Mouse (Mus musculus): ENCODE measurements around the gene Atat1.

Gene Atat1

GRCm38 (mm10) chr17:35917143-35917462 is 7.2 kb upstream of the Atat1 start:
- peak in 1 of 2 experiments; percentile 31 for DNase-seq

DNA sequence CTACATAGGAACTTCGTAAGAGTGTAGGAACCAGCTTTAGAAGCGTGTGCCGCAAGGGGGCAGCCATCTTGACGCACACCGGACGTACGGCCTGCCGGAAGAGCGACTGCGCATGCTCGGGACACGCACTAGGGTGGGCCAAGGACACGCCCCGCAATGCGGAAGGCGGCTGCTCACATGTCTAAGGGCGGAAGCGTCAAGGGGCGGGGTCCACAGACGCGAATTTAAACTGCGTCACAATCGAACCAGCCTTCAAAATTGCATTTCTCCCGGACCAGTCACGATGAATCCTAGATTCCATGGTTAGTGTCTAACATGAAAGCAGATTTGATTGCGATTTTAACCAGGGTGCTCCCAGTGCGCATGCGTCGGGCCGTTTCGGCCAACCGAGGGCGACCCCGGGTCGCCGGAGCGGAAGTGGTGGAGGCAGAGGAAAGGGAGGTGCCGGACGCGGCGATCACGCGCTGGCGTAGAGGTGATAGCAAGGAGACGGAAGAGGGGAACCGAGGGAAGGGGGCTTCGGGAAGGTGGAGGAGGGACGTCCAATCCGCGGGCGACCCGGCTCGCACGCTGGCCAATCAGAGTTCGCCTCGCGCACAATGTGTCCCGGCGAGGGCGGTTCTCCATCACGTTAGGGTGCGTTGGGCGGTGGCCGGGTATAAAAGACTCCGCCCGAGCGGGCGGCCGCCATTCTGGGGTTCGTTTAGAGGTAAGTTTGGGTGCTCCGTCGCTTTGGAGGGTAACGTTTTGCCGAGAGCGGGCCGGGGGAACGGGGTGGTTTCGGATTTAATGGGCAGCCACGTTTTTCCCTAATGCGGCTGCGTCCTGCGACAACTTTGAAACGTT is 6.6 kb upstream of the Atat1 start, which contains the start of the genes Mrps18b and Ppp1r10:
Gene Mrps18b, minus strand, starts transcription at position 93 of the 846 bp plus-strand sequence.
Gene Ppp1r10, plus strand, starts transcription at position 138 of the 846 bp plus-strand sequence.
- DNase-seq: peak; percentile 98 to 99

DNA sequence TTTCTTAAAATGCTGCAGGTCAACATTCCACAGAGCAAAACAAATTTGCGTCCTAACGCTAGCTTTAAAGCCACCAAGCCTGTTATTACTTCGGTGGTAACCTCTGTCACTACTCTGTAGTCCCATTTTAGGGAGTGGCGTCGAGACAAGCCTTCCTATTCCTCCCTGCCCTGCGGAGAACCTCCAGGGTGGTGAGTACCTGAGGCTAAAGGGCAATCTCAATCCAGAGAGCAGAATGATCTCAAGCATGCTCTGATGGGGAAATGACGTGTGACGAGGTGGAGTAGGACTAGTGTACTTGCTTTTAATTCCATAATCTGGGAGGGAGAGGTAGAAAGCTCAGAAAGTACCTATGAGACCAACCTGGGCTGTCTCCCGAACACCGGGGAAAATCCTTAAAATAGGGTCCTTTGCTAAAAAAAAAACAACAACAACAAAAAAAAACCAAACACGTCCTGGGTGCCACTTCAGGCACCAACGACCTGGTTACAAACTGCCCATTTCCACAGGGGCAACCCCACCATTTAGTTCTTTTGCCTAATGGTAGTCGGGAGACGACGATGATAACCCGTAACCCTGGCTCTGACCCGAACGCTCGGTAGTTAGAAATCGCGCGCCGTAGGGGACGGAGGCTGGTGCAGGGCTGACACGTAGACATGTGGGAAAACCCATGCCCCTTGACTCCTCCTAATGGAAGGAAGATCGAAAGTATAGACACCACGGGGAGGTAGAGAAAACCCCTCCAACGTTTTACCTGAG is 5.8 kb upstream of the Atat1 start:
- DNase-seq: no peak

GRCm38 (mm10) chr17:35914975-35915374 is 5.1 kb upstream of the Atat1 start:
- no peak for DNase-seq

DNA sequence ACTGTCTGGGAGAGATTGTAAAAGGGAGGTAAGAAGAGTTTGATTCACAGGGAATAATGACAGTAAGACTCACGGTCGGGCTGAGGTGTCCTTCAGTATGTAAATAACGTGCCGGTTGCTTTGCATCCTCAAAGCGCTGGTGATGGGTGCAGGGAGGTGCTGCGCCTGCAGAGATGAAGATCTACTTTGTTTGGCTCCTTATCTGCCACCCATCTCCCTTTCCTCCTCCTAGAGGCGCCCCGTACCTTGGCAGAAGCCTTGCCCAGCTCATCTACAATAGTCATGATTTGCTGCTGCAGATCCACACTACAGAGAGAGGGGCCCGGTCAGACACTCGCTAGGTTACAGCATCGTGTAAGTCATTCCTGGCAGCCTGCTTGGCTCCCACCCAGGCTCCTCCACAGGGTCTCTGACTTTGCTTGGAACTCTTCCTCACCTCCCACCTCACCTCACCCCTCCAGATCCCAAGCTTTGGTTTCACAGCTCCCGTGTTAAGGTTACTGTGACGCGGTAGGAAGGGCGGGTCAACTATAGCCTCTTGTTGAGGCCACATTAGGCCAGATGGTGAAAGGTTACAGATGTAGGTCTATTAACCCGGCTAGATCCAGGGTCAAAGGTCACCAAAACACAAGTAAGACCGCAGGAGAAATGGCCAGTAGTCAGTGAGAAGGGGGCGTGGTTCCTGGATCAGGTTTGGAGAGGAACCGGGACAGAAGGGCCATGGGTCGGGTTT is 523 bp downstream of the Atat1 start:
- no peak for DNase-seq

- DNase-seq: no peak
Observed at GRCm38 (mm10) chr17:35907609-35908008, 2.3 kb downstream of the Atat1 start.

DNA sequence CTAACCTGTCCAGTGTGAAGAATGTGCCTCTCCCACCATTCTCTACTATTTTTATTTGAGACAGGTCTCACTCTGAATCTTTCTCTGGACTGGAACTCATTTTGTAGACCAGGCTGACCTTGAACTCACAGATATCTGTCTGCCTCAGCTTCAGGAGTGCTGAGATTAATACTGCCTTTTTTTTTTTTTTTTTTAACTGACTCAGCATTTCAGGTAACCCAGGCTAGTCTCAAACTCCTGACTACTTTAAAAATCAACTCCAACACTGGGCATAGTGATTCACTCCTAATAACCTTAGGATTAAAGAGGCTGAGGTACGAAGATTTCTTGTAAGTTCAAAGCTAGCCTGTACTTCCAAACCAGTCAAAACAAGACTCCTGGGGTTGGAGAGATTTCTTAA is 4.3 kb downstream of the Atat1 start:
- DNase-seq: no peak

- DNase-seq: no peak
Observed at GRCm38 (mm10) chr17:35903992-35904355, 5.9 kb downstream of the Atat1 start.

DNA sequence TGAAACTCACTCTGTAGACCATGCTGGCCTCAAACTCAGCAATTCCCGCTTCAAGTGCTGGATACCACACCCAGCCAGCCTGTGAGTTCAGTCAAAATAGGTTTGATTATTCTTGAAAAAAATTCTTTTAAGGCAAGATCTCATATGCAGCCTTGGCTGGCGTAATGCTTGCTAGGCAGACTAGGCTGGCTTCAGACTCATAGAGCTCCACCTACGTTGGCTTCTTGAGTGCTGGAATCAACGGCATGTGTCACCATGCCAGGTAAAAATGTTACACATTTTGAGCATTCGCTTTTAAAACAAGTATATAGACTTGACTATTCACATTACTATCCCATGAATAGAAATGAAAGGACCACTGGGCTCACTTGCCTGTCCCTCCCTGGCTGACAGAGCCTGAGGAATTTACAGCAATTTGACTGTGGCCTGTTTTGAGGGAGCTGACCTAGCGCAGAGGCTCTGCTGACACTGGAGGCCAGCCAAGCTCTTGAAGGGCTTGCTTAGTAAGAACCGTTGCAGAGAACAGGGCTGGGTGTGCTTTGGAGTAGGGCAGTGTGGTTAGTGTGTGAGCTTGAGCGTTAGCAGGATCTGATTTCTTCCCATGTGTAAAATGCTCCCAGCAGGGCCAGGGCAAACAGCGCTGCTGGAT is 6.4 kb downstream of the Atat1 start:
- DNase-seq: no peak

GRCm38 (mm10) chr17:35900636-35901035 is 9.2 kb downstream of the Atat1 start:
- DNase-seq: no peak

GRCm38 (mm10) chr17:35897644-35898573 is 12.0 kb downstream of the Atat1 start:
- DNase-seq: peak; percentile 43 to 44

- DNase-seq: peak; percentile 90 to 95
Observed at GRCm38 (mm10) chr17:35896781-35897643, 12.9 kb downstream of the Atat1 start, which contains the start of gene 2310061I04Rik. Gene 2310061I04Rik (minus strand): TSS chr17:35897431.

DNA sequence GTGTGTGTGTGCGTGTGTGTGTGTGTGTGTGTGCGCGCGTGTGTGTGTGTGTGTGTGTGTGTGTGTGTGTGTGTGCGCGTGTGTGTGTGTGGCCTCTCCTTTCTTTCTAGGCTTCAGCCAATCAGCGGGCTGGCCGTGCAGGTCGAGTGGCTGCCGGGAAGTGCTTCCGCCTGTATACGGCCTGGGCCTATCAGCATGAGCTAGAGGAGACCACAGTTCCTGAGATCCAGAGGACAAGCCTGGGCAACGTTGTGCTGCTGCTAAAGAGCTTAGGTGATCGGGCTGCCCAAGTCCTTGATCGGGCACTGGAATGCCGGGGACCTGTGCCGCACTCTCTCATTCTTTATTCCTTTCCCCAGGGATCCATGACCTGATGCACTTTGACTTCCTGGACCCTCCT is 22.1 kb downstream of the Atat1 start:
- no peak for DNase-seq

DNA sequence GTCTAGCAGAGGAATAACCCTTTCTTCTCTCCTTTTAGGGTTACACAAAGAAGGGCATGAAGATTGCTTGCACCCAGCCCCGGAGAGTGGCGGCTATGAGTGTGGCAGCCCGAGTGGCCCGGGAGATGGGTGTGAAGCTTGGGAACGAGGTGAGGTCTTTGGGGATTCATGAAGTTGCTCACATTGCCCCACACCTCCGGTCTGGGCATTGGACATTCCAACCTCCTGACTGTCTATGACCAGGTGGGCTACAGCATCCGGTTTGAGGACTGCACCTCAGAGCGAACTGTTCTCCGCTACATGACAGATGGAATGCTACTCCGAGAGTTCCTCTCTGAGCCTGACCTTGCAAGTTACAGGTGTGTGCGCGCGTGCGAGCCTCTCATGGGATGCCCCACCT is 26.1 kb downstream of the Atat1 start:
- DNase-seq: no peak

- DNase-seq: no peak
Observed at GRCm38 (mm10) chr17:35882924-35883323, 27.0 kb downstream of the Atat1 start.

DNA sequence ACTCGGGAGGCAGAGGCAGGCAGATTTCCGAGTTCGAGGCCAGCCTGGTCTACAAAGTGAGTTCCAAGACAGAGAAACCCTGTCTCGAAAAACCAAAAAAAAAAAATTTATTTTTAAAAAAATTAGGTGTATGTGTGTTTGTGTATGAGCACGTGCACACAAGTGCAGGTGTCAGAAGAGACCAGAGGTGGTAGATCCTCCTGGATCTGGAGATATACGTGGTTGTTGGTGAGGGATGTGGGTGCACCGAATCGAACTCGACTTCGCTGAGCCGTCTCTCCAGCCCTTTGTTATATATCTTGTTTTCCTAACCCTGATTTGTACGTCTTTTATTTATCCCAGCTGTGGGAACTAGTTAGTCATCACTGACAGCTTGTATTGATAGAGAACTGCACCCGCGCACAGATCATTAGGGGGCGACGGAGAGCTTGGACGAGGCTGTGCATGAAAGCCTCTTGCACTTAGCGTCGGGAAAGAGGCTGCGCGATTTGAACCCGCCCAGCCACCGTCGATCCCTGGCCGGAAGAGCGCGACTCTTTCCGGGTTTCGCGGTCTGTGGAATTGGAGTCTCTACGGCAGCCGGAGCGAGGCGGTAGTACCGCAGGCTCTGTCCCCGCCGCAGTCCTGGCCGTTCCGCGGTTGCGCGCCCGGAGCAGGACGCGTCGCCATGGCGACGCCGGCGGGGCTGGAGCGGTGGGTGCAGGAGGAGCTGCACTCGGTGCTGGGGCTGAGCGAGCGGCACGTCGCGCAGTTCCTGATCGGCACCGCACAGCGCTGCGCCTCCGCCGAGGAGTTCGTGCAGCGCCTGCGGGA is 30.4 kb downstream of the Atat1 start, which contains the start of gene Dhx16:
Gene Dhx16, plus strand, starts transcription at position 575 of the 813 bp plus-strand sequence.
- peak; percentile 97 to 98 for DNase-seq

- DNase-seq: peak; percentile 23 to 30
Observed at GRCm38 (mm10) chr17:35874721-35875120, 35.2 kb downstream of the Atat1 start.

- DNase-seq: peak; percentile 93
Observed at GRCm38 (mm10) chr17:35873774-35874519, 35.9 kb downstream of the Atat1 start.

Data from cerebellum, postnatal 36 days (tissue).